Mouse (Mus musculus): ENCODE measurements around the gene Ncam1.

GRCm38 (mm10) chr9:49485250-49485891 is 313.4 kb downstream of the Ncam1 start:
- no peak for TF ChIP-seq CTCF (IDR thresholded peaks at IDR 0.05; ENCODE audit: extremely low read depth, insufficient read depth, insufficient read length, insufficient replicate concordance)
- no peak for TF ChIP-seq POLR2A (IDR thresholded peaks at IDR 0.05; ENCODE audit: low read depth, low read length)

All from spleen, adult 2 months (tissue).